Mouse (Mus musculus) G1E (cell line): Measurements from ENCODE around the gene Gfra1.

Experiments
- CTCF ChIP-seq: IDR thresholded peaks from 2 replicates; pipeline ENCODE4 v1.5.1; 2012; ENCODE audit warnings: low read depth, low read length, inconsistent platforms, mixed read lengths
- GATA1 ChIP-seq: IDR thresholded peaks from 2 replicates; pipeline ENCODE4 v1.6.1; 2012; ENCODE audit warnings: borderline replicate concordance, low read length, inconsistent platforms, mixed read lengths
- GATA2 ChIP-seq: IDR thresholded peaks from 2 replicates; pipeline ENCODE4 v1.6.1; 2012; ENCODE audit warnings: low read depth, low read length, inconsistent platforms, borderline replicate concordance
- POLR2AphosphoS5 ChIP-seq: IDR thresholded peaks from 2 replicates; pipeline ENCODE4 v1.6.1; 2012; ENCODE audit warnings: low read depth, low read length, inconsistent platforms; ENCODE audit not compliant: insufficient replicate concordance

- TF ChIP-seq CTCF (no peak), GATA1 (no peak), GATA2 (no peak), POLR2AphosphoS5 (no peak)
Observed at GRCm38 (mm10) chr19:58419278-58419677, 36.4 kb downstream of the Gfra1 start.
